Mouse (Mus musculus) midbrain, embryonic 13.5 days (tissue): Measurements from ENCODE around the gene 5830473C10Rik. TPM values are rescaled to one million over a fixed set of nuclear protein-coding genes. Genes with fewer than 3 reads are reported as not detected.

Experiments
- ATAC-seq: fragments of 200-750 bp; cut with Nextera tagmentation; 2 replicates; pipeline ENCODE4 v1.8.0; 2017; ENCODE audit warnings: mild to moderate bottlenecking, moderate TSS enrichment, moderate library complexity
- H3K27ac ChIP-seq: fragments of 300-500 bp; sonication (generic); 2 replicates; pipeline ENCODE4 v1.5.1; 2015; ENCODE audit warnings: inconsistent platforms, mild to moderate bottlenecking, moderate library complexity
- H3K27me3 ChIP-seq: fragments of 300-500 bp; sonication (generic); 2 replicates; pipeline ENCODE4 v1.6.1; 2015; ENCODE audit warnings: mild to moderate bottlenecking, inconsistent platforms
- H3K36me3 ChIP-seq: fragments of 300-500 bp; sonication (generic); 2 replicates; pipeline ENCODE4 v1.6.1; 2015; ENCODE audit warnings: mild to moderate bottlenecking, inconsistent platforms
- H3K4me1 ChIP-seq: fragments of 300-500 bp; sonication (generic); replicated peaks from 2 replicates; pipeline ENCODE4 v1.6.1; 2015; ENCODE audit warnings: inconsistent platforms
- H3K4me2 ChIP-seq: fragments of 300-500 bp; sonication (generic); replicated peaks from 2 replicates; pipeline ENCODE4 v1.6.1; 2015; ENCODE audit warnings: moderate library complexity, mild to moderate bottlenecking, inconsistent platforms
- H3K4me3 ChIP-seq: fragments of 300-500 bp; sonication (generic); replicated peaks from 2 replicates; pipeline ENCODE4 v1.5.1; 2015; ENCODE audit warnings: mild to moderate bottlenecking, inconsistent platforms
- H3K9ac ChIP-seq: fragments of 300-500 bp; sonication (generic); replicated peaks from 2 replicates; pipeline ENCODE4 v1.6.1; 2015; ENCODE audit warnings: mild to moderate bottlenecking, inconsistent platforms
- H3K9me3 ChIP-seq: fragments of 300-500 bp; sonication (generic); 2 replicates; pipeline ENCODE4 v1.6.1; 2016; ENCODE audit warnings: mild to moderate bottlenecking, inconsistent platforms
- WGBS: fragments of 180-500 bp; shearing (Covaris S2); methylation state at CpG from one replicate; pipeline ENCODE4 v1.1.7; 2015; 5-methylcytosine and 5-hydroxymethylcytosine counted together
- polyA plus RNA-seq: library from polyadenylated mRNA; unstranded; fragments of >200 nt; fragmentation: Nextera tagmentation; extraction: Ambion mirVana; gene quantifications from 2 replicates; pipeline ENCODE4 v1.2.1, GENCODE M21; 2015

Gene 5830473C10Rik
- not detected in 2 replicates for polyA plus RNA-seq

GRCm38 (mm10) chr5:90560743-90561142 lies at the start of gene 5830473C10Rik:
Gene 5830473C10Rik, plus strand, starts transcription at chr5:90561107.
- WGBS: 90% methylated on average over 6 of the region's 6 CpGs
- Histone ChIP-seq H3K4me2 (no peak within 1 kb of the TSS), H3K27me3 (no peaks in the 10 kb centered on the region), H3K4me1 (no peaks in the 10 kb centered on the region), H3K36me3 (no peaks in the 10 kb centered on the region), H3K27ac (no peak within 1 kb of the TSS), H3K9me3 (no peaks in the 10 kb centered on the region), H3K4me3 (no peak within 1 kb of the TSS), H3K9ac (no peak within 1 kb of the TSS)
- ATAC-seq: no peak

DNA sequence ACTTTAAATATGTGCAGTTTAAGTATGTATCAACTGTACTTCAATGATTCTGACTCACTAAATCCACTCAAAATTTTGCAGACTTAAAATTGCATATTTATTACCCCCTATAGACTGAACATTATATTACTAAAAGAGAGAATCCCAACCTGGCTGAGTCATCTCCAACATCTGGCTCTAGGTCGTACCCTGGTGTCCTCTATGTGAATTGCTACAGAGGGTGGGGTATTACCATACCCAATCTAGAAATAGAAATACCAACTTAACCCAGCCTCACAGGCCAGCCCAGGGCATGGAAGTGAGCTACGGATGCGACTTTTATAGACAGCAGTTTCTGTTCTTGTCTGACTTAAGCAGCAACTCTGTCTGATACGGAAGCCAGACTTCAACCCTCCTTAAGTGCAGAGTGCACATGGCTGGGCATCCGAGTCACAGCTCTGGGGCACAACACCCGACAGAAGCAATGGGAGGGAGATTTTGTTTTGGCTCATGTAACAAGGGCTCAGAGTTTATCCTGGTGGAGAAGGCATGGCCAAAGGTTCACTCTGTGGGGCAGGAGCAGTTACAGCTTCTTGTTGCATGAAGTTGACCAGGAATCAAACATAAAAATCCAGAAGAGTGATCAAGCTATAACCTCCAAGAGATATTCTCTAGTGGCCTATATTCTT lies 48.5 kb upstream of the 5830473C10Rik start:
- Histone ChIP-seq H3K4me1 (0 out of 2 replicates have a peak, but pooled peaks cover 3% of the 10 kb centered on the region), H3K27me3 (no peaks in the 10 kb centered on the region), H3K36me3 (no peaks in the 10 kb centered on the region), H3K9ac (no peak overlapping the region), H3K4me3 (no peak overlapping the region), H3K27ac (no peak overlapping the region), H3K4me2 (no peak overlapping the region), H3K9me3 (no peaks in the 10 kb centered on the region)
- ATAC-seq: no peak
- WGBS: 83% methylated on average over 6 of the region's 6 CpGs

DNA sequence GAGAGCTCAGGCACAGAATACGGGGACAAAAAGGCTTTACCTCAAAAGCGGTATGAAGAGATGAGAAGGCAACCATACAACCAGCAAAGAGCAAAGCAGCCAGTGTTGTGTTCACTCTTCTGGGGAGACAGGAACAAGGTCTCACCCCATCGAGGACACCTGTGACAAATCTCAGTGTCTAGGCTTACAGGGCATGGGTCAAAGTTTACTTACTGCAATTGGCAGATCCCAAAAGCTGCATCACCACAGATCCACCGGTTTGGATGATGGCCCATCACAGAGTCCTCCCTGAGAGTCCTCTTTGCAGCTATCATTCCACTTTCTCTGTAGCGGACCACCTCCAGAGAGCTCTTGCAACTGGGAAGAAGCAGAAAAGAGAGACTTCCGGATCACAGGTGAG lies 45.3 kb upstream of the 5830473C10Rik start:
- no peak overlapping the region for H3K27ac ChIP-seq
- WGBS: 87% methylated on average over 6 of the region's 6 CpGs
- no peak overlapping the region for H3K4me3 ChIP-seq
- H3K9ac ChIP-seq: no peak overlapping the region
- no peaks in the 10 kb centered on the region for H3K9me3 ChIP-seq
- H3K27me3 ChIP-seq: no peaks in the 10 kb centered on the region
- ATAC-seq: no peak
- H3K4me1 ChIP-seq: no peaks in the 10 kb centered on the region
- H3K36me3 ChIP-seq: no peaks in the 10 kb centered on the region
- H3K4me2 ChIP-seq: no peak overlapping the region

GRCm38 (mm10) chr5:90518356-90519100 lies 42.4 kb upstream of the 5830473C10Rik start, which contains the start of gene Afm:
Gene Afm, plus strand, starts transcription at chr5:90518932.
- Histone ChIP-seq H3K27ac (no peak within 1 kb of the TSS), H3K4me3 (no peak within 1 kb of the TSS), H3K4me1 (no peaks in the 10 kb centered on the region), H3K9ac (no peak within 1 kb of the TSS), H3K9me3 (no peaks in the 10 kb centered on the region), H3K36me3 (no peaks in the 10 kb centered on the region), H3K4me2 (no peak within 1 kb of the TSS), H3K27me3 (no peaks in the 10 kb centered on the region)
- WGBS: 92% methylated on average over 6 of the region's 6 CpGs
- no peak for ATAC-seq

DNA sequence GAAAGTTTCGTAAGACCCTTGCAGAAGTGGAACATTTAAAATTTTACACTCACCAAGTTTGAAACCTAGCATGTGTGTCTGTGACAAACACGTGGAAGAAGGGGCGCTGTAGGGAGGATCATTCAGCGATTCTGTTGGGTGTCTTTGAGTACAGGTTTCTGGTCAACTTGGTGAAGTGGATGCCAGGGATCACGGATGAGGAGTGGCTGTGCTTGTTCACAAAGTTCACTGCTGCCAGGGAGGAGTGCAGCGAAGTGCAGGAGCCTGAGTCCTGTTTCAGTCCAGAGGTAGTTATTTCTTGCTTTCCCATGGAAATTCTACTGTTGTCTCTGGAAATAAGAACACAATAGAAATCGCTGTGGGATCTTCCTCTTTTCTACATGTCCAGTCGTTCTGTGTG lies 9.7 kb upstream of the 5830473C10Rik start:
- H3K4me3 ChIP-seq: no peak overlapping the region
- WGBS: 90% methylated on average over 8 of the region's 8 CpGs

GRCm38 (mm10) chr5:90556052-90556451 lies 4.9 kb upstream of the 5830473C10Rik start:
- WGBS: 84% methylated on average over 3 of the region's 3 CpGs
- no peak for ATAC-seq
- Histone ChIP-seq H3K36me3 (no peaks in the 10 kb centered on the region), H3K4me2 (no peak overlapping the region), H3K4me3 (no peak overlapping the region), H3K4me1 (no peaks in the 10 kb centered on the region), H3K27ac (no peak overlapping the region), H3K9ac (no peak overlapping the region), H3K9me3 (no peaks in the 10 kb centered on the region), H3K27me3 (no peaks in the 10 kb centered on the region)

More for the DNA sequence above, 9.7 kb upstream of the 5830473C10Rik start:
- no peak overlapping the region for H3K27ac ChIP-seq
- H3K9ac ChIP-seq: no peak overlapping the region
- no peak overlapping the region for H3K4me2 ChIP-seq
- H3K36me3 ChIP-seq: no peaks in the 10 kb centered on the region
- ATAC-seq: no peak
- no peaks in the 10 kb centered on the region for H3K27me3 ChIP-seq
- H3K4me1 ChIP-seq: no peaks in the 10 kb centered on the region
- H3K9me3 ChIP-seq: no peaks in the 10 kb centered on the region

GRCm38 (mm10) chr5:90561721-90562275 lies 891 bp downstream of the 5830473C10Rik start:
- Histone ChIP-seq H3K9ac (no peak overlapping the region), H3K27ac (no peak overlapping the region), H3K27me3 (no peaks in the 10 kb centered on the region), H3K4me2 (no peak overlapping the region), H3K4me1 (no peaks in the 10 kb centered on the region), H3K4me3 (no peak overlapping the region), H3K36me3 (no peaks in the 10 kb centered on the region), H3K9me3 (no peaks in the 10 kb centered on the region)
- no peak for ATAC-seq
- WGBS: 94% methylated on average over 11 of the region's 11 CpGs

- no peak for ATAC-seq
- H3K4me1 ChIP-seq: no peaks in the 10 kb centered on the region
- 91% methylated on average over 4 of the region's 4 CpGs for WGBS
- H3K27me3 ChIP-seq: no peaks in the 10 kb centered on the region
- H3K36me3 ChIP-seq: no peaks in the 10 kb centered on the region
- H3K9ac ChIP-seq: no peak overlapping the region
- no peak overlapping the region for H3K4me2 ChIP-seq
- H3K9me3 ChIP-seq: no peaks in the 10 kb centered on the region
- H3K27ac ChIP-seq: no peak overlapping the region
- no peak overlapping the region for H3K4me3 ChIP-seq
Observed at GRCm38 (mm10) chr5:90562880-90563279, 2.0 kb downstream of the 5830473C10Rik start.

DNA sequence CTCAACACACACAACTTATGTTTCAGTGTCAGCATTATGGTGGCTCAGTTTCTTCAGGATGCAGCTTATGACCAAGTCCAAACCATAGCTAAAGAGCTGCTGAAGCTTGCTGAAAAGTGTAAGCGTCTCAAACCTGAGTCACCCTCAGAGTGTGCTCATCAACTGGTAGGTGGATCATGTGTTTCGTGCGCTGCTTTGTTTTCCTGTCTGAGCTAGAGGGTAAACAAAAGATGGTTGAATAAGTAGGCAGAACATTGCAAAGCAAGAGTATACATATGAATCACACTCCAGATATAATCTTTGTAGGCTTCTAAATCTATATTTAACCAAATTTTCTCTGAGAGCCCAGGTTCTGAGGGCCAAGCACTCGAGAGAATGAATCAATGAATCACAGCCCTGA lies 3.3 kb downstream of the 5830473C10Rik start:
- no peak overlapping the region for H3K4me2 ChIP-seq
- H3K4me1 ChIP-seq: no peaks in the 10 kb centered on the region
- no peaks in the 10 kb centered on the region for H3K9me3 ChIP-seq
- ATAC-seq: no peak
- H3K9ac ChIP-seq: no peak overlapping the region
- H3K4me3 ChIP-seq: no peak overlapping the region
- no peaks in the 10 kb centered on the region for H3K27me3 ChIP-seq
- H3K36me3 ChIP-seq: no peaks in the 10 kb centered on the region
- no peak overlapping the region for H3K27ac ChIP-seq
- WGBS: 88% methylated on average over 4 of the region's 4 CpGs

- ATAC-seq: no peak
- H3K9me3 ChIP-seq: no peaks in the 10 kb centered on the region
- no peaks in the 10 kb centered on the region for H3K4me1 ChIP-seq
- no peak overlapping the region for H3K4me2 ChIP-seq
- 85% methylated on average over 6 of the region's 6 CpGs for WGBS
- H3K27me3 ChIP-seq: no peaks in the 10 kb centered on the region
- H3K9ac ChIP-seq: no peak overlapping the region
- no peak overlapping the region for H3K27ac ChIP-seq
- no peak overlapping the region for H3K4me3 ChIP-seq
- no peaks in the 10 kb centered on the region for H3K36me3 ChIP-seq
Observed at GRCm38 (mm10) chr5:90565205-90565604, 4.3 kb downstream of the 5830473C10Rik start.

GRCm38 (mm10) chr5:90567788-90568187 lies 6.9 kb downstream of the 5830473C10Rik start:
- H3K4me1 ChIP-seq: no peaks in the 10 kb centered on the region
- 82% methylated on average over 5 of the region's 5 CpGs for WGBS
- no peak overlapping the region for H3K27ac ChIP-seq
- no peak overlapping the region for H3K4me2 ChIP-seq
- H3K4me3 ChIP-seq: no peak overlapping the region
- H3K36me3 ChIP-seq: no peaks in the 10 kb centered on the region
- H3K9me3 ChIP-seq: no peaks in the 10 kb centered on the region
- H3K27me3 ChIP-seq: no peaks in the 10 kb centered on the region
- H3K9ac ChIP-seq: no peak overlapping the region
- ATAC-seq: no peak

DNA sequence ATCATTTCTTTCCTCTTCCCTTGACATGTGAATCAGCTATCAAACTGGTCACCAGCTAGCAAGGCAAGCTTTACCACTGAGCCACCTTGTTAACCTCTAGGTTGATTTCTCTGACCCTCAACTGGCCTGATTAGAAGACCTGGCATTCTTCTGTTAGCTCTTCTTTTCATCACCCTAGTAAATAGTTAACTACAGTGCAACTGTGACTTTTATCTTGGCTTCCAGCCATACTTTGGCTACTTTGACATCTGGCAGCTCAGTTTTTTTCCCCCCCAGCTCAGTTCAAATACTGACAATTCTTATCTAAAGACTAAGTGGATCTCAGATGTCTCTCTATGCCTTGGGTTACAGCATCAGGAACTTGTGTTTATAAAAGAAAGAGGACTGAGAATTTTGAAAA lies 7.4 kb downstream of the 5830473C10Rik start:
- Histone ChIP-seq H3K27me3 (no peaks in the 10 kb centered on the region), H3K36me3 (no peaks in the 10 kb centered on the region), H3K27ac (no peak overlapping the region), H3K4me3 (no peak overlapping the region), H3K4me2 (no peak overlapping the region), H3K9me3 (no peaks in the 10 kb centered on the region), H3K4me1 (no peaks in the 10 kb centered on the region), H3K9ac (no peak overlapping the region)
- no peak for ATAC-seq
